Mouse (Mus musculus) limb, embryonic 15.5 days (tissue): ENCODE measurements at regions not wholly inside any gene's neighbourhood (a gene's known extent, or its start where the extent isn't known, plus 50 kb on each side); places are given as distances from the start of the nearest gene placed in this dataset.
"Not testable (repeated sequence)": the region's sequence is repeated elsewhere in the genome, so short reads cannot be mapped to it uniquely, and the experiment has no call there.

ENCODE experiments used
- ATAC-seq: fragments of 200-750 bp; cut with Nextera tagmentation; 2 replicates; pipeline ENCODE4 v1.8.0; 2017; ENCODE audit warnings: low read depth, moderate TSS enrichment; ENCODE audit not compliant: insufficient number of reproducible peaks, low FRiP score, low TSS enrichment
- H3K27ac ChIP-seq: fragments of 300-500 bp; sonication (generic); 2 replicates; pipeline ENCODE4 v1.5.1; 2015; ENCODE audit warnings: moderate library complexity, mild to moderate bottlenecking, inconsistent platforms
- H3K27me3 ChIP-seq: fragments of 300-500 bp; sonication (generic); 2 replicates; pipeline ENCODE4 v1.6.1; 2015; ENCODE audit warnings: inconsistent platforms
- H3K36me3 ChIP-seq: fragments of 300-500 bp; sonication (generic); 2 replicates; pipeline ENCODE4 v1.6.1; 2015; ENCODE audit warnings: inconsistent platforms
- H3K4me1 ChIP-seq: fragments of 300-500 bp; sonication (generic); 2 replicates; pipeline ENCODE4 v1.6.1; 2015; ENCODE audit warnings: inconsistent platforms
- H3K4me2 ChIP-seq: fragments of 300-500 bp; sonication (generic); 2 replicates; pipeline ENCODE4 v1.6.1; 2015; ENCODE audit warnings: mild to moderate bottlenecking, inconsistent platforms
- H3K4me3 ChIP-seq: fragments of 300-500 bp; sonication (generic); 2 replicates; pipeline ENCODE4 v1.5.1; 2015; ENCODE audit warnings: mild to moderate bottlenecking, inconsistent platforms
- H3K9ac ChIP-seq: fragments of 300-500 bp; sonication (generic); 2 replicates; pipeline ENCODE4 v1.6.1; 2015; ENCODE audit warnings: inconsistent platforms
- H3K9me3 ChIP-seq: fragments of 300-500 bp; sonication (generic); 2 replicates; pipeline ENCODE4 v1.6.1; 2016; ENCODE audit warnings: inconsistent platforms
- WGBS: fragments of 180-500 bp; shearing (Covaris S2); methylation state at CpG from one replicate; pipeline ENCODE4 v1.1.7; 2015; 5-methylcytosine and 5-hydroxymethylcytosine counted together

DNA sequence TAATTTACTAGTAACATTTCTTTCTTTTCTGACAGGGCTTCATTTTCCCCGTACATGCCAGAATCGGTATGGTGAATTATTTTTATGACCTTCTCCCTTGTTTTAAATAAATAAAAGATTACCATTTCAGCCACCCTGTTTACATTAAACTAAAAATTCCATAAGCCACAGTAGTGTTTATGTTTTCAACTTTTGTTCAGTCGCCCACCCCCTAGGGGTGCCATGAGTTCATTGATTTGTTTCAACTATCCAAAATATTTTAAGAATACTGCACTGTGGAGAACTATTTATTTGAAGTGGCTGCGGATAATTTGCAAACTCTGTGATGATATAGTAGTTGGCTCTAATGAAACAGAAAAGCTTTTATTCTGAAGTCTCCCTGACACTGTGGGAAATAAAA, 132.9 kb downstream of the Tfec start:
- WGBS, result 25% methylated on average over 4 of the region's 4 CpGs
- H3K4me3 ChIP-seq, result no peak overlapping the region
- no peaks in the 10 kb centered on the region for H3K4me1 ChIP-seq
- no peaks in the 10 kb centered on the region for H3K9me3 ChIP-seq
- no peaks in the 10 kb centered on the region for H3K36me3 ChIP-seq
- no peak overlapping the region for H3K4me2 ChIP-seq
- no peak overlapping the region for H3K27ac ChIP-seq
- no peaks in the 10 kb centered on the region for H3K27me3 ChIP-seq
- ATAC-seq, result no peak
- no peak overlapping the region for H3K9ac ChIP-seq

DNA sequence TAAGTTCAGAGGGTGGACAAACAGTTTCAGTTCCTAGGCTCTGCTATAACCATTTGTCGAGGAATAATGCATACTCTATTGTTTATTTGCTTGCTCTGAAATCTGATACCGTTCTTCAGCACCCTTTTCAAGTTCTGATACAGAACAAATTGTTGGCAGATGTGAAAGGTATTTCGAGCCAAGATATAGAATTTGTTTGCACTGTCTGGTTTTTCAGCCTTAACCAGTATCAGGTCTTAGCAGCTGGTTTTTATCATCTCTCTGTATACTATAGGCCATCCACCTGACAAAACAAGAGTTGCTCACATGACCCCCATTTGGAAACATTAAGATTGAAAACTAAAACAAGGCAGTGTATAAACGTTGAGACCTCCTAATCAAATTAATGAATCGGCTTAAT, 133.5 kb downstream of the Tfec start:
- ATAC-seq, result no peak
- Histone ChIP-seq H3K9me3 (no peaks in the 10 kb centered on the region), H3K4me2 (no peak overlapping the region), H3K27ac (no peak overlapping the region), H3K4me1 (no peaks in the 10 kb centered on the region), H3K36me3 (no peaks in the 10 kb centered on the region), H3K9ac (no peak overlapping the region), H3K4me3 (no peak overlapping the region), H3K27me3 (no peaks in the 10 kb centered on the region)
- WGBS, result 35% methylated on average over 5 of the region's 5 CpGs

DNA sequence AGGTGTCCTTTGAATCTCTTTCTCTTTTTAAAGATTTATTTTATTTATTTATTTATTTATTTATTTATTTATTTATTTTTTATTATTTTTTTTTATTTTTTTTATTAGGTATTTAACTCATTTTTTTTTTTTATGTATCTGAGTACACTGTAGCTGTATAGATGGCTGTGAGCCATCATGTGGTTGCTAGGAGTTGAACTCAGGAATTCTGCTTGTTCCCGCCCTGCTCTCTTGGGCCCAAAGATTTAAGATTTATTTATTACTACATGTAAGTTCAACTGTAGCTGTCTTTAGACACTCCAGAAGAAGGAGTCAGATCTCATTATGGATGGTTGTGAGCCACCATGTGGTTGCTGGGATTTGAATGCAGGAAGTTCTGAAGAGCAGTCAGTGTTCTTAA, 143.2 kb downstream of the Tfec start:
- not testable (repeated sequence) for H3K9ac ChIP-seq, H3K4me3 ChIP-seq, H3K27ac ChIP-seq, H3K27me3 ChIP-seq, H3K36me3 ChIP-seq, ATAC-seq, H3K9me3 ChIP-seq, H3K4me1 ChIP-seq, H3K4me2 ChIP-seq
- 86% methylated on average over 1 of the region's 1 CpGs for WGBS

DNA sequence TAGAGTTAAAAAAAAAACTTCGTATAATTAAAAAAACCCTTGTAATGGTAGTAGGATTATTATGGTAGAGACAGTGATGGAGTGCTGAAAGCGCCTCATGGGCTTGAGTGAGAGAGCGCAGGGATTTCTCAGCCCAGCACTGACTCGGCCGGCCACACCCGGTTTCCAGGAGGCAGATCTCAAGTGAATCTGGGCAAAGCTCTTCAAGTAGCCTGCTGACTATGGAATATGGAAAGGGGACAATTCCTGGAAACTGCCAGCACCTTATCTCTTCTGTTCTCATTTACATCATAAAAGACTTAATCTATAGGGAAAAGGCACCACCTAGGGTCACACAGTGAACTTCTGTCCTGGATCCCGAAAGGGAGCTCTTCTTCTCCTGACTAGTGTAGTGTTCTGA, 165.1 kb downstream of the Tfec start:
- H3K9me3 ChIP-seq, result no peaks in the 10 kb centered on the region
- H3K27ac ChIP-seq, result no peak overlapping the region
- no peaks in the 10 kb centered on the region for H3K4me1 ChIP-seq
- no peak overlapping the region for H3K4me3 ChIP-seq
- WGBS, result 82% methylated on average over 7 of the region's 7 CpGs
- no peak for ATAC-seq
- H3K27me3 ChIP-seq, result no peaks in the 10 kb centered on the region
- no peak overlapping the region for H3K9ac ChIP-seq
- no peaks in the 10 kb centered on the region for H3K36me3 ChIP-seq
- no peak overlapping the region for H3K4me2 ChIP-seq

DNA sequence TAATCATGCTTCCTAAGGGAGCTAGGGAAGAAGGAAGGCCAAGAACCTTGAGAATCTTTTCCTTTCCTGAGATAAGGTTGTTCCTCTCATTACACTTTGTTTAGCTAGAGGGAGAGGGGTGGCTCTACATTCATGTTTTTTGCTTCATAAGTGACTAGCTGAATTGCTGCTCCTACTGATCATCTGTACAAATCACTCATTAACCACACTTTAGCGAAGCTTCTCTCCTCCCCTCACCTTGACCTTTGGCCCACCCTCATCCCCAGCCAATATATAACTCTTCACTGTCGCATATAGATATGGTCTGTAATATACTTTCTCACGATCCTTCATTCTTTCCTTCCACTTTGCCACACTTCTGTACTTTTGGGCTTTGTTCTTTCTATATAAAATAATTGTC, 166.1 kb downstream of the Tfec start:
- ATAC-seq, result no peak
- WGBS, result 70% methylated on average over 3 of the region's 3 CpGs
- no peak overlapping the region for H3K27ac ChIP-seq
- no peaks in the 10 kb centered on the region for H3K4me1 ChIP-seq
- H3K27me3 ChIP-seq, result no peaks in the 10 kb centered on the region
- no peaks in the 10 kb centered on the region for H3K36me3 ChIP-seq
- H3K9ac ChIP-seq, result no peak overlapping the region
- H3K4me2 ChIP-seq, result no peak overlapping the region
- no peak overlapping the region for H3K4me3 ChIP-seq
- no peaks in the 10 kb centered on the region for H3K9me3 ChIP-seq

DNA sequence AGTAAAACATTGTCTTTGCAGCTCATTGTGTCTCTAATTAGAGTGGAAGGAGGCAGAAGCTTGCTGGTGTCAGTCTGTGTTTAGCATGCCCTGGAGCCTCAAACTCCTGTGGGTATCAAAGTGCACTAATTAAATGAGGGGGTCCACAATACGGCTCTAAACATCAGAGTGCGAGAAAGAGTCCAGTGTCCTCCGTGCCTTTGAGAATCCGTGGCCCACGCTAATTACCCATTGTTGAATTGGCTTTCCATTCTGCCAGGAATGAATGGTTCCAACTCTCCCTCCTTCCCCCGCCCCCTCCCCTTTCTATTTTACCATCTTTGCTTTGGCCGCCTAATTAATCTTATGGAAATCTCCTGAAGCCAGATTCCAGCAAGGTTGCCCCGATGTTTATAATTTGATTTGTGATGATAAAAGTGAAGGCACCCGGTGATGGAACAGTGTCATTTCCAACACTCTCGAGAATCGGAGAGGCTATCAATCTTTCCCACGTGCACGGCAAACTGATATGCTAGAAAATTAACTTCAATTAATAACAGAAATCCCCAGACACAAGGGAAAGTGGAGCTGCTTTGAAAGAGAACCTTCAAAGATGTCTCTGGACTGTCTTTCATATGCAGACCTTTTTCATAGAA, 170.9 kb downstream of the Tfec start:
- Histone ChIP-seq H3K36me3 (no peaks in the 10 kb centered on the region), H3K4me2 (no peak overlapping the region), H3K9ac (no peak overlapping the region), H3K9me3 (no peaks in the 10 kb centered on the region), H3K27me3 (no peaks in the 10 kb centered on the region), H3K4me3 (no peak overlapping the region), H3K4me1 (no peaks in the 10 kb centered on the region), H3K27ac (no peak overlapping the region)
- WGBS, result 48% methylated on average over 13 of the region's 13 CpGs
- ATAC-seq, result no peak

DNA sequence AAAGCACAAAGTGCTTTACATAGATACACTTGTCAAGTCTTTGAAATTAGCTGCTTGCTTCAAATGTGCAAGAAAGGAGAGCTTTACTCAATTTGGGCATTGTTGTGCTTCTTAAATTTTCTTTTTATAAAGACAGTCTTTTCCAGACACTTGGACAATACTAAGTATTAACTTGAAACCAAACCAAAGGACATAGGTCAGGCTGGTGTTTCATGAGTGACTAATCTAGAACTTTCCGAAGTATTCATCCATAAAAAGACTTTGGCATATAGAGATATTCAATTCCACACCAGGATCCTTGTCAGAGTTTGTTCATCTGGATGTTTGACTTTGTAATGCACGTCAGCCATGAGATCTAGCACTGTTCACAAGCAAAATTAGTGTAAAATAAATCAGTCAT, 173.0 kb downstream of the Tfec start:
- Histone ChIP-seq H3K4me2 (no peak overlapping the region), H3K36me3 (no peaks in the 10 kb centered on the region), H3K27ac (no peak overlapping the region), H3K9me3 (no peaks in the 10 kb centered on the region), H3K4me3 (no peak overlapping the region), H3K4me1 (no peaks in the 10 kb centered on the region), H3K9ac (no peak overlapping the region), H3K27me3 (no peaks in the 10 kb centered on the region)
- WGBS, result 75% methylated on average over 2 of the region's 2 CpGs
- ATAC-seq, result no peak

DNA sequence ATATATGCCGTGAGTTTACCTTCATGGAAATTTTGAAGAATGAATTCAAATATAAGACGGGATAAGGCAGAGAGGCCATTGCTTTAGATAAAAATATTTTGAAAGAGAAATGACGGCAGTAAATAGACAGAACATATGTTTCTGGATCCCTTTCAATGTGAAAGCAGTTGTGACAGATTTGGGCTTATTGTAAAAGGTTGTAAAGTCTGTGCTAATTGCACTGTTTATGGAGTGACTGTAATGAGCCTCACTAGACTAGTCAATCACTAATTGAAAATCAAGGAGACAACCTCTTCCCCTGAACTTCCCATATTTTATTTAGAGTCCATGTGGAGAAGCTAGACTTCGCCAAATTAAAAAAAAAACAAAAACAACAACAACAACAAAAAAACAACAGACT, 193.7 kb downstream of the Tfec start:
- ATAC-seq, result no peak
- Histone ChIP-seq H3K36me3 (no peaks in the 10 kb centered on the region), H3K9me3 (no peaks in the 10 kb centered on the region), H3K9ac (no peak overlapping the region), H3K4me3 (no peak overlapping the region), H3K27ac (no peak overlapping the region), H3K4me2 (no peak overlapping the region), H3K27me3 (no peaks in the 10 kb centered on the region), H3K4me1 (0 out of 2 replicates have a peak, but pooled peaks cover 3% of the 10 kb centered on the region)
- 77% methylated on average over 4 of the region's 4 CpGs for WGBS

DNA sequence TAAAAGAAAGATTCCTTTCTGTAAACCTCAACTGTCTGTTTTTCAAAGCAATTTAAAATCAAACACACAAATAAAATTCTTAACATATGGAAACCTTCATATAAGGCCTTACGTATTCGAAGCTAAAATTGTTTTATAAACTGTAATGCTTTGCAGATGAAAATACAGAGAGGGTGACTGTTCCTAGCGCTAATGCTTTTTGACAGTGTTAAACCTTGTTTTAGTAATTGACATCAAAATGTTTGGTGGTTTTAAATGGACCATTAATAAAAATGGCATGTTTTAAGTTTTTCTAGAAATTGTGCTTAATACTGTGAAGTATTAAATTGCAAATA, 194.9 kb downstream of the Tfec start:
- WGBS, result 36% methylated on average over 3 of the region's 3 CpGs
- no peak overlapping the region; the same call in 1 of the 2 replicates for H3K27ac ChIP-seq
- no peak overlapping the region for H3K4me2 ChIP-seq
- no peak overlapping the region for H3K4me3 ChIP-seq
- H3K9me3 ChIP-seq, result no peaks in the 10 kb centered on the region
- no peaks in the 10 kb centered on the region for H3K36me3 ChIP-seq
- 0 out of 2 replicates have a peak, but pooled peaks have one; percentile 40 for ATAC-seq
- 0 out of 2 replicates have a peak, but pooled peaks cover 3% of the 10 kb centered on the region for H3K4me1 ChIP-seq
- no peaks in the 10 kb centered on the region for H3K27me3 ChIP-seq
- H3K9ac ChIP-seq, result no peak overlapping the region

DNA sequence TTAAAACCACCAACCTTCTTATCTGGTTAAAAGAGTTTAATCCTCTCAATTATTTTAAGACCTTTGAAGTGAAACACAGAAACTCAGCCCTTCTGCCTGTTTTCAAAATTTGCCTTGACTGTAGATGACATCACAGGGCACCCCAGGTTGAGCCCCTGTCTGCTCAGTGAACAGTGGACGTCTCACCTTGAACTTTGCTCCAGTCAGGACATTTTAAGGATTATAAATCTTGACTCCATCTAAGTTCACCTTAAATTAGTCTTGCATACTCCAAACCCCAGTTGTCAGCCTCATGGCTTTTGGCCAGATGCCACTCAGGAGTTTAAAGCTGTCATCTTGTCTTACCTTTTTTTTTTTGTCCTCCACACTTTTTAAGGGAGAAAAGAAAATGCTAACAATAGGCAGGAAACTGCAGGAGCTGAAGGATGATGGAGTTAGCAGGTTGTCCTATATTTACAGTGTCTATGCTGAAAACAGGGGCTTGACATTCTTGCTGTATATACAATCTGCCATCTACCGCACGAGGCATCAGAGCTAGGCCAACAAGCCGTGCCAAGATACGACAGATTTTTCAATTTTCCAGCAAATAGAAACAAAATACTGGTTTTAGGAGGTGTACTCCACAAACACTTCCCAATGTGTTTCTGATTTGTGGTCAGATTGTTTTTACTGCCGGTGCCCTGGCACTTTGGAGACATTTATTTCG, 195.4 kb downstream of the Tfec start:
- 0 out of 2 replicates have a peak, but pooled peaks have one; percentile 52 for ATAC-seq
- WGBS, result 32% methylated on average over 7 of the region's 7 CpGs
- Histone ChIP-seq H3K9me3 (no peaks in the 10 kb centered on the region), H3K4me1 (0 out of 2 replicates have a peak, but pooled peaks cover 3% of the 10 kb centered on the region), H3K9ac (no peak overlapping the region), H3K27ac (peak overlapping the region; percentile 48), H3K36me3 (no peaks in the 10 kb centered on the region), H3K27me3 (no peaks in the 10 kb centered on the region), H3K4me3 (no peak overlapping the region), H3K4me2 (no peak overlapping the region)

DNA sequence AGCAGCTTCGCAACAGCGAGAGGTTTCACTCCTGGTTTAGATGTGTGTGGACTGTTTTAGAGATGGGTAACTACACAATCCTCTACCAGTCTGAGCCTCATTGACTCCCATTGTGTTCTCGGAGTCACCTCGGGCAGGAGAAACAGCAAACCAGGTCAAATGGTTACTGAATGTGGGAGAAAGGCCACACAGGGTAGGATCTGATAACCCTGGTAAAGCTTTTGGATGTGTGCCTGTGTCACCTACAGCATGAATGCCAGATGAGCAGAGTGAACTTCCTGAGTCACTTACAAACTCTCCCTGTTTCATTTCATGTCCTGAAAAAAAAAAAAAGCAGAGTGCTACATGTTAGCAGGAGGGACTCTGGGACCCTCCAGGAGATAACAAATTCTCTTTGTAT, 201.0 kb downstream of the Tfec start:
- Histone ChIP-seq H3K27ac (no peak overlapping the region), H3K36me3 (no peaks in the 10 kb centered on the region), H3K9me3 (no peaks in the 10 kb centered on the region), H3K9ac (no peak overlapping the region), H3K4me3 (no peak overlapping the region), H3K27me3 (no peaks in the 10 kb centered on the region), H3K4me2 (no peak overlapping the region), H3K4me1 (no peaks in the 10 kb centered on the region)
- ATAC-seq, result no peak
- 79% methylated on average over 4 of the region's 4 CpGs for WGBS

DNA sequence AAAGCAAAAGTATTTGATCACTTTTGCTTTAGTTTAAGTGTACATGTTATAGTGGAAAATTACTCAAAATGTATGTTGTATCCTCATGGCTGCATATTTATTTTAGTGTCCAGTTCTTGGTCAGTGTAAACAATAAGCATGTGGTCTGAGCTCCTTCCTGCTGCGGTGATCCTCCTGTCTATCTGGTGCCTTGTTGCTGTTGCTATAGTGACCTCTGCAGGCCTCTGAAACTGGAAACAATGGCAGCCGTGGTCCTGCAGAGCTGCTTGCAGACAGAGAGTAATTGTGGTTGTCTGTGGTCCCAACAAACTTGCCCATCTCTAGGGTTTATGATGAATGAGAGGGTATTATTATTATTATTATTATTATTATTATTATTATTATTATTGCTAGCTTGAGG, 230.2 kb downstream of the Tfec start:
- no peaks in the 10 kb centered on the region for H3K9me3 ChIP-seq
- 3% methylated on average over 2 of the region's 2 CpGs for WGBS
- ATAC-seq, result no peak
- no peak overlapping the region for H3K27ac ChIP-seq
- H3K9ac ChIP-seq, result no peak overlapping the region
- H3K36me3 ChIP-seq, result no peaks in the 10 kb centered on the region
- no peaks in the 10 kb centered on the region for H3K4me1 ChIP-seq
- H3K4me2 ChIP-seq, result no peak overlapping the region
- H3K4me3 ChIP-seq, result no peak overlapping the region
- no peaks in the 10 kb centered on the region for H3K27me3 ChIP-seq

DNA sequence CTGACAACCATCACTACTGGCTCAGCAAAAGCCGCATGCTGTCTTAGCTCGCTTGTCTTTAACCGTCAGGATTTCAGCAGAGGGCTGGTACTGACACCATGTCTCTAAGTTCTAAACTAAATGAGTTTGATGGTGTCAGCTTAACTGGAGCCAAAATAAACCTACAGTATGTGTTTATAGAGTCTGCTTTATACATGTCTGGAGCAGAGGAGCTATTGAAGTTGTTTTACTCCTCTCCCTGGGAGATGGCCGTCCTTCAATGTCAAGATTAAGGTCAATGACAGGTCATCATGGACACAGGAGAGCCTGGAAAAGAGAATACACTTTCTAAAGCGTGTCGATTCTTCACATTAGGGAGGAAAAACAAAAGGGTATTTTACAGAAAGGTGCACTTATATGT, 231.0 kb downstream of the Tfec start:
- H3K27ac ChIP-seq, result no peak overlapping the region
- H3K9ac ChIP-seq, result no peak overlapping the region
- H3K4me2 ChIP-seq, result no peak overlapping the region
- no peaks in the 10 kb centered on the region for H3K27me3 ChIP-seq
- no peaks in the 10 kb centered on the region for H3K36me3 ChIP-seq
- H3K4me1 ChIP-seq, result no peaks in the 10 kb centered on the region
- H3K9me3 ChIP-seq, result no peaks in the 10 kb centered on the region
- WGBS, result 49% methylated on average over 6 of the region's 6 CpGs
- no peak overlapping the region for H3K4me3 ChIP-seq
- ATAC-seq, result no peak
